ENCODE assay signal across 8 mouse cellular contexts in the genomic region with DNA sequence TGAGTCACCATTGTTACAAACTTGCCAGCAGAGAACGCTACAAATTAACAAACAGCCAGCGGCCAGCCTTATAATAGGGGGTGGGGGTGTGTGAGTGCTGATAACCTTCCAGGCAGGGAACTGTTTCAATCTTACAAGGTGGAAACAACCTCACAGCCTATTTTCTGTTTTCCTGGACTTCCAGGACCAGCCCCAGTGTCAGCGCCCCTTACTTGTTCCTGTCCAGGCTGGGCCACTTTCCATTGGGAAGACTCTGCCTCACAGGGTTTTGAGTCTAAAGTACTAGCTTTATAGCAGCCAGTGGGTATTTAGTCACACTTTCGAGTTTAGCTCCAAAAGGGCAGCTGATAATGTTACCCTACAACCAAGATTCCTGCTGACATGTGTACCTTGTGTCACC. TPM values are rescaled to one million over a fixed set of nuclear protein-coding genes. Genes with fewer than 3 reads are reported as not detected.
DNase-seq lines count a peak whose midpoint lies in the region; ATAC-seq and TF ChIP-seq lines count a peak whose summit lies in the region.

No protein-coding gene starts in this region.

- peak overlapping the region; percentile 100 for H3K27ac ChIP-seq in gastrocnemius, adult 2 months
- H3K27ac ChIP-seq in embryonic facial prominence, embryonic 14.5 days (replicated peaks; ENCODE audit: low read depth, low read length): no peak overlapping the region
- H3K27ac ChIP-seq in midbrain, embryonic 15.5 days: no peak overlapping the region

- peaks cover 56% of the 10 kb centered on the region for H3K4me1 ChIP-seq in embryonic facial prominence, embryonic 14.5 days (ENCODE audit: control insufficient read depth, insufficient read depth, low read length)
- H3K4me1 ChIP-seq in midbrain, embryonic 15.5 days: peaks cover 64% of the 10 kb centered on the region

- no peak for ATAC-seq in embryonic facial prominence, embryonic 14.5 days (ENCODE audit: low read depth)
- ATAC-seq in midbrain, embryonic 15.5 days (replicated peaks): no peak
- ATAC-seq in megakaryocyte progenitor cell, adult 5-6 weeks (replicated peaks; ENCODE audit: poor library complexity): no peak

- H3K4me3 ChIP-seq in gastrocnemius, adult 2 months: peak overlapping the region; percentile 2
- H3K4me3 ChIP-seq in embryonic facial prominence, embryonic 14.5 days (ENCODE audit: low read depth, low read length): 0 out of 2 replicates have a peak overlapping the region, but pooled peaks have one; percentile 4
- no peak overlapping the region for H3K4me3 ChIP-seq in midbrain, embryonic 15.5 days

- peak overlapping the region; percentile 26; the same call in 1 of the 2 replicates for H3K9ac ChIP-seq in embryonic facial prominence, embryonic 14.5 days (ENCODE audit: low read depth, low read length)
- no peak overlapping the region for H3K9ac ChIP-seq in midbrain, embryonic 15.5 days

- H3K4me2 ChIP-seq in embryonic facial prominence, embryonic 14.5 days (ENCODE audit: low read depth, low read length): peak overlapping the region; percentile 89
- peak overlapping the region; percentile 61 for H3K4me2 ChIP-seq in midbrain, embryonic 15.5 days

- intact Hi-C loops in gastrocnemius, adult 2 months (cut with DNase I): loop anchor here (2.0 to 10.0 kb wide), 3 partner anchors 49 to 677 kb away; partner anchors contain the start of gene Trim45

- 50% methylated on average over 4 of the region's 4 CpGs for WGBS in embryonic facial prominence, embryonic 14.5 days
- 37% methylated on average over 4 of the region's 4 CpGs for WGBS in midbrain, embryonic 15.5 days

- no peaks in the 10 kb centered on the region for H3K27me3 ChIP-seq in embryonic facial prominence, embryonic 14.5 days (replicated peaks; ENCODE audit: control insufficient read depth, insufficient read depth, low read length)
- no peaks in the 10 kb centered on the region for H3K27me3 ChIP-seq in midbrain, embryonic 15.5 days (replicated peaks)

- no peaks in the 10 kb centered on the region for H3K9me3 ChIP-seq in embryonic facial prominence, embryonic 14.5 days (ENCODE audit: control insufficient read depth, low read length)
- no peaks in the 10 kb centered on the region for H3K9me3 ChIP-seq in midbrain, embryonic 15.5 days

- no peak for DNase-seq in gastrocnemius, adult 2 months
- no peak for DNase-seq in gastrocnemius, adult 18-20 months (ENCODE audit: low spot score)
- DNase-seq in embryonic facial prominence, embryonic 14.5 days (ENCODE audit: low spot score): no peak
- DNase-seq in kidney, adult 9 months: peak; percentile 84
- DNase-seq in urinary bladder, adult 2 months (ENCODE audit: low spot score): no peak
- DNase-seq in frontal cortex, postnatal 25 days (ENCODE audit: low spot score in 2 of 2): no peak

- no peaks in the 10 kb centered on the region for H3K36me3 ChIP-seq in embryonic facial prominence, embryonic 14.5 days (ENCODE audit: control insufficient read depth, insufficient read depth, low read length)
- H3K36me3 ChIP-seq in midbrain, embryonic 15.5 days (replicated peaks): no peaks in the 10 kb centered on the region

- no peak for TF ChIP-seq CTCF in gastrocnemius, adult 2 months (IDR thresholded peaks at IDR 0.05)

RNA-seq across cellular contexts. Expression of gene Atp1a1, which starts 2.8 kb away (rescaled TPM):
- 10 to 100 TPM; 80.1 to 81.1 TPM for total RNA-seq in gastrocnemius, adult 2 months (2021)
- 100 to 1,000 TPM in 1 of 2 experiments, 10 to 100 TPM in 1; 59.0 to 119 TPM for total RNA-seq in gastrocnemius, adult 18-20 months (2021)
- polyA plus RNA-seq in embryonic facial prominence, embryonic 14.5 days (2014; fragmentation: Nextera tagmentation; extraction: Ambion mirVana): 153 and 162 TPM in 2 replicates
- polyA plus RNA-seq in midbrain, embryonic 15.5 days (2015; fragmentation: Nextera tagmentation; extraction: Ambion mirVana): 57.1 and 58.8 TPM in 2 replicates
- polyA plus RNA-seq in urinary bladder, adult 2 months (2012; rRNA removed): 253 and 274 TPM in 2 replicates
- total RNA-seq in megakaryocyte progenitor cell, adult 5-6 weeks (2015): 69.5 and 75.2 TPM in 2 replicates
- total RNA-seq in megakaryocyte progenitor cell, adult 5-6 weeks (2017): 126 and 129 TPM in 2 replicates
